Mouse (Mus musculus) cerebellum, adult 2 months (tissue): ENCODE measurements around the gene Gemin5.

Experiments used
- CTCF ChIP-seq: fragments of 200-500 bp; IDR thresholded peaks from 2 replicates; pipeline ENCODE4 v1.5.1; 2011; ENCODE audit warnings: low read depth, mild to moderate bottlenecking, control low read depth, low read length, moderate library complexity, borderline replicate concordance; ENCODE audit not compliant: insufficient read depth
- POLR2A ChIP-seq: fragments of 200-500 bp; IDR thresholded peaks from 2 replicates; pipeline ENCODE4 v1.6.1; 2011; ENCODE audit warnings: low read length, control low read depth, borderline replicate concordance; ENCODE audit not compliant: insufficient read depth

DNA sequence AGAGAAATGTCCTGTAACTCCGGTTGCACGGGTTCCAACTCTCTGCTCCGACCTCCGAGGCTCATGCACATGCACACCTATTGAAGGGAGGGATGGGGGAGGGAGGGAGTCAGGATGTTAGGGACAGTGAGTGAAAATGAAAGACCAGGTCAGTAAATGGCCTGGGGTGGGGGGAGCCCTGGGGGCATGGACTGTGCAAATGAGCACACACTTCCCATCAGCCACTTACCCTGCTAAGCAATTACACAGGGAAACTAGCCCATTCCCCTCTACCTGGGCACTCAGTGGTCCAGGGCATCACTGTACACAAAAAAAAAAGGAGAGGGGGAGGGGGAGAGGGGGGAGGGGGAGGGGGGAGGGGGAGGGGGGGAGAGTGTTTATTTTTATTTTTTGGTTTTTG is 30.3 kb upstream of the Gemin5 start:
- TF ChIP-seq CTCF (no peak), POLR2A (no peak)
